Mouse (Mus musculus): Measurements from ENCODE around the gene Hyal1.

DNA sequence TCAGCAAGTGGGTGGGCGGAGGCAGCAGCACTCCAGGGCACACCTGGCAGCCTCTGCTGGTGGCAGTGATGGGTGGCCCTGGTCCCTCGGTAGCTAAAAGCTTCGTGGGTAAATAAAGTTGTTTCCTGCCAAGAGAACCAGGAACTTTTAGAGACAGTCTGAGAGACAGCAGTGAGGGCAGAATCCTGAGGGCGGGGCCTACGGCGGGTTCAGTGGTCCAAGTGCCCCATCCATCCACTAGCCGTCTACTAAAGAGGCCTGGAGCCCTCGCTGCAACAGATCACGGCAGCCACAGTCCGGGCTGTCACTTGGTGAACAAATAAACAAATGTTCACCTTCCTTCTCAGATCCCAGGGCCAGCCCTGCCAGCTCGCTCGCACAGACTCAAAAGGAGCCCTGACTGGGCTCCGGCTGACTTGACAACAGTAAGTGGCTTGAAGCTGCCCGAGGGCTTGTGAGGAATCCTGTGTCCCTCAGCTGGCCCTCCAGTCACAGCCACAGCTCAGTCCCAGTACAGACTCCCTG is 53.2 kb downstream of the Hyal1 start:
- TF ChIP-seq CTCF (IDR thresholded peaks at IDR 0.05; ENCODE audit: low read depth, low read length) (no peak), POLR2A (IDR thresholded peaks at IDR 0.05; ENCODE audit: extremely low read depth, insufficient read depth, low read length) (no peak)

All from liver, adult 2 months (tissue).